Mouse (Mus musculus): ENCODE data around the gene Rac2.

GRCm38 (mm10) chr15:78530141-78530540 is 42.4 kb downstream of the Rac2 start:
- TF ChIP-seq MAFK (IDR thresholded peaks at IDR 0.05; ENCODE audit: insufficient read depth, low read depth, low read length) (no peak), CHD2 (IDR thresholded peaks at IDR 0.05; ENCODE audit: low read depth, low read length) (no peak), ZNF384 (IDR thresholded peaks at IDR 0.05; ENCODE audit: low read depth, low read length) (no peak)
